Mouse (Mus musculus) liver (tissue): ENCODE measurements at regions not wholly inside any gene's neighbourhood (a gene's known extent, or its start where the extent isn't known, plus 50 kb on each side); places are given as distances from the start of the nearest gene placed in this dataset.

Experiments
- DNase-seq: peaks from one replicate; pipeline ENCODE4 v3.0.0-alpha.2; 2020; ENCODE audit warnings: mixed read lengths

- no peak for DNase-seq
These were observed 51.2 kb upstream of the Tanc2 start for GRCm38 (mm10) chr11:105538421-105539210.

DNA sequence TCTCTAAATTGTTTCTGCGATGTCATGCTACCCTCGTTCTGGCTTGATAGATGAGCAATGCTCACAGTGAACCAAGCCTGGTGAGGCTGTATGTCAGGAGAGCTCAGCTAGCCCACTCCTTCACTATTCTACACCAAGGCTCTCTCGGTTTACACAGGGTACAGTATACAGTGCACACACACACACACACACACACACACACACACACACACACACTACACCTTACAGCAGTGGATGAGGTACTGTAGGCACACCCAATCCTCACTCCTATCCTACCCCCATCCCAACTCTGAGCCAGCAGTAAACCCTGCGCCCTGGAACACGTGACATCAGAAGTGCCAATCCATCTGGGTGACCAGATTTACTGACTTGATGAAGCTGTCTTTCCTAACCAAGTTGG, 57.2 kb upstream of the Tanc2 start:
- no peak for DNase-seq

- no peak for DNase-seq
These were observed 59.1 kb upstream of the Tanc2 start for GRCm38 (mm10) chr11:105530711-105531157.

GRCm38 (mm10) chr11:105526066-105526465, 63.7 kb upstream of the Tanc2 start:
- no peak for DNase-seq

GRCm38 (mm10) chr11:105525608-105526007, 64.2 kb upstream of the Tanc2 start:
- peak; percentile 30 for DNase-seq

- DNase-seq, result no peak
These were observed 65.4 kb upstream of the Tanc2 start for GRCm38 (mm10) chr11:105524400-105524799.

DNA sequence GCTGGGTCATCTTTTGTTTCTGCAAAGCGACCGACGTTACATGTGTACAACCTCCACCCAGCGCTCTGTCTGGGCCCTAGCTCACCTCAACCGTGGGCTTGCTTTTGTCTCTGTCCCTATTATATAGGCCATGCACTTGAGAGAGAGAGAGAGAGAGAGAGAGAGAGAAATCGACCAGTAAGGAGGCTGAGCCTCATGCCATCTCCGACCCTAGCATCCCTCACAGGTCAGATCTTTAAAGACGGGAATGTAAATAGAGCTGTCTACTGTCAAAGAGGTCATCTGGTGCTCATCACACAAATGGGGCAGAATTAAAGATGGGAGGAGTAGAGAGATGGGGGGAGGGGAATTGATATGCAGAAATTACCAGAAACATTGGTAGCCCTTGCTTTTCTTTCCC, 66.0 kb upstream of the Tanc2 start:
- no peak for DNase-seq

GRCm38 (mm10) chr11:105520398-105520797, 63.9 kb upstream of the March10 start:
- no peak for DNase-seq

DNA sequence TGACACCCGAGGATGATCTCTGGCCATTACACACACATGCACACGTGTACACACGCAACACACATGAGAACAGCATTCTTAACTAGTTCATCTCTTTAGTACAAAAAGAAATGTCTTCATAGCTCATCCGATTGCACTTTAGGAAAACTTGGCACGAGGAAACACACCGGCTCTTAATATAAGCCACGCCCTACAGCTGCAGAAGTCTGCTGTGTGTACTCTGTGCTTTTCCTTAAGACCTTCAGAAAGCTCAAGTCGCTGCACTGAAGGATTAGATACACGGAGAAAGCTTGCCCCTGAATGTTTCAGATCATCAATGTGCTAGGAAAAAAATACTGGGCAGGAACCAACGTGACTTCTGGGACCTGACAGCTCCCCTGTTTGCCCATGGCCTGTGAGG, 56.7 kb upstream of the March10 start:
- DNase-seq, result no peak

DNA sequence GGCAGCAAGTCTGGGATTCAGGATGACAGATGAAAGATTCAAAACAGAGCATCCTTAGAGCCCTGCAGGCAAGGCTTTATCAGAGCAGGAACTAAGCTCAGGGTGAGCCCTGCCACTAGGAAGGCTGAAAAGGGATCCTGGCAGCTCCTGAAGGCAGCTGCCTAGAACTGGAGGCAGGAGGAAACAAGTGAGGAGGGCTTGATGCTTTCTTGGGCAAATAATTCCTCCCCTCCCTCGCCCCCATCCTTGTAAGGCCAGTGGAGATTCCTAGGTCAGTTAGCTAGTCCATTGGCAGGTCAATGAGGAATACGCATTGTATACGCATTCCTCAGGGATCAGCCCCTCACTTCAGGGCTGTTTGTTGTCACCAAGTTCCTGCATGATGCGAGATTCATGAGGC, 54.1 kb upstream of the March10 start:
- no peak for DNase-seq

GRCm38 (mm10) chr11:105510056-105510455, 53.5 kb upstream of the March10 start:
- no peak for DNase-seq

- no peak for DNase-seq
These were observed 52.1 kb upstream of the March10 start for GRCm38 (mm10) chr11:105508660-105509038.

GRCm38 (mm10) chr11:105507972-105508659, 51.6 kb upstream of the March10 start:
- no peak for DNase-seq

- no peak for DNase-seq
These were observed 50.9 kb upstream of the March10 start for GRCm38 (mm10) chr11:105507332-105507971.
